Mouse (Mus musculus): Measurements from ENCODE around the gene Sh3gl2.

GRCm38 (mm10) chr4:85334688-85335200 is 129.8 kb downstream of the Sh3gl2 start:
- TF ChIP-seq RCOR1 (conservative IDR thresholded peaks at IDR 0.05; ENCODE audit: low read depth, low read length): no peak
- TF ChIP-seq RAD21 (IDR thresholded peaks at IDR 0.05; ENCODE audit: low read depth, low read length): no peak
- TF ChIP-seq POLR2A (IDR thresholded peaks at IDR 0.05; ENCODE audit: low read depth, low read length): no peak
- no peak for TF ChIP-seq CTCF (conservative IDR thresholded peaks at IDR 0.05 in 1 of 2, IDR thresholded peaks at IDR 0.05 in 1 of 2; ENCODE audit: low read depth in 2 of 2, low read length in 2 of 2)
- no peak for TF ChIP-seq EP300 (IDR thresholded peaks at IDR 0.05; ENCODE audit: low read length)
- no peak for TF ChIP-seq MXI1 (IDR thresholded peaks at IDR 0.05; ENCODE audit: low read depth, low read length)
- TF ChIP-seq MEF2A (IDR thresholded peaks at IDR 0.05; ENCODE audit: borderline replicate concordance, low read depth, low read length): no peak
- TF ChIP-seq USF1 (IDR thresholded peaks at IDR 0.05; ENCODE audit: low read depth, low read length): no peak
- no peak for TF ChIP-seq CHD2 (IDR thresholded peaks at IDR 0.05; ENCODE audit: low read length)
- TF ChIP-seq POLR2AphosphoS2 (IDR thresholded peaks at IDR 0.05; ENCODE audit: low read depth, low read length): no peak
